Mouse (Mus musculus) c-Kit-positive CD71-positive TER-119-negative erythroid progenitor cells, embryonic 14.5 days (primary cell): ENCODE data around the gene Tmem203.

Experiments used
- DNase-seq: peaks from one replicate; pipeline ENCODE4 v3.0.0-alpha.2; 2013; ENCODE audit warnings: low read depth

Tmem203 gene

DNA sequence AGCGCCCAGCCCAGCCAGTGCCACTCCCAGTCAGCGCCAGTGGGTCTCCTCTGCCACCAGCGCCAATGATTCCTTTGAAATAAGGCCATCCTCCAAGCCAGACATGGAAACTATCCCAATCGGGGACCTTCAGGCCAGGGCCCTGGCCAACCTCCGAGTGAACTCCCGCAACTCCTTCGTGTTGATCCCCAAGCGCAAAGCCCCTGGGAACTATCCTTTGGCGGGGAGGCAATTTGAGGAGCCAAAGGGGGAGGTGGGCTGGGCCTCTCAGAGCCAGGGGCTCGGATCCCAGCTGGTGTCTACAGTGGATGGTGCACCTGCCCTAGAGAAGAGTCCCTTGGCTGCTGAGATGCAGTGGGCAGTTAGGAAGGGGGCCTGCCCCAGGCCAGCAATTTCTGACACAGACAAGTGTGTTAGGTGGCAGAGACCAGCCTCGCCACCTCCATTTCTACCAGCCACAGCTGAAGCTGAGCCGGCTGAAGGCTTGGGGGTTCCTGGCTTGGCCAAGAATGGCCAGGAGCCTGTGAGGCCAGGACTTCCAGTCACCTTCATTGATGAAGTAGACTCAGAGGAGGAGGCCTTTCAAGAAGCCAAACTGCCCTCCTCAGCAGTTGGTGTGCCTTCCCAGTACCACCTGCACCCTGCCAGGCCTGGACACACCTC is 8.5 kb downstream of the Tmem203 start:
- DNase-seq: no peak

GRCm38 (mm10) chr2:25264286-25264660 is 9.0 kb downstream of the Tmem203 start:
- no peak for DNase-seq

DNA sequence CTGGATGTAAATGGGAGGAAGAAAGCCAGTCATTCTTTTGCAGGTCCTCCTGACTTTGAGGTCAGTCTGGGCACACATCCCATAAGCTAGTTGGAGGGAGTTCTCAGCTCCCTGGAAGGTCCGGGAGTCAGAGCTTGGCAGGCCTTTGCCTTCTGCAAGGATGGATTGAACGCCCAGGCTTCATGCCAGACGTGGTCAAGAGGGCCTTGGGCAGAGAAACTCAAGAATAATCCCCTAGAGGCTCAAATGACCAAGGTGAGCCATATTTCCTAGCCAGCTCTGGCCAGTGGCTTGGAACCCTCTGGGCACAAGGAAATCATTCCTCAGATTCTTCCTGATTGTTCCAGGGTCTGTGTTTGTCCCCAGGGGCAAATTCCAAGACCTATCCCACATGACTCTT is 9.6 kb downstream of the Tmem203 start:
- DNase-seq: no peak

GRCm38 (mm10) chr2:25265897-25266656 is 10.8 kb downstream of the Tmem203 start:
- no peak for DNase-seq

- no peak for DNase-seq
These were observed 11.5 kb downstream of the Tmem203 start for GRCm38 (mm10) chr2:25266720-25267119.

DNA sequence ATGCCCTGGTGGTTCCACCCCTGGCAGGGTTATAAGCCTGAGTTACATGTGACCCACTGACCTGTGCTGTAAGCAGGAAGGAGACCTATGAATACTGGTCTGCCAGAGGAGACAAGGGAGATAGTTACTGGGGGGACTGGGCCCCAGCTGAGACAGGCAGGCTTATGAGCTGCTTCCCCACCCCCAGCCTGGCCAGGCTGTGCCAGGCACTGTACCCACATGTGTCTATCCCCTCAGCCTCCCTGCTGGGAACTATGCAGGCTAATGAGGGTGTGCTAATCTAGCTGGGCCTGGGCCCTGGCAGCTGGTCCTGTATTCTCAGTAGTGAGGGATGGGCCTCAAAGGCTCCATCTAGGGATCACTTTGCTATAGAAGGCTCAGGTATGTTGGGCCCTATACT is 12.0 kb downstream of the Tmem203 start:
- no peak for DNase-seq

DNA sequence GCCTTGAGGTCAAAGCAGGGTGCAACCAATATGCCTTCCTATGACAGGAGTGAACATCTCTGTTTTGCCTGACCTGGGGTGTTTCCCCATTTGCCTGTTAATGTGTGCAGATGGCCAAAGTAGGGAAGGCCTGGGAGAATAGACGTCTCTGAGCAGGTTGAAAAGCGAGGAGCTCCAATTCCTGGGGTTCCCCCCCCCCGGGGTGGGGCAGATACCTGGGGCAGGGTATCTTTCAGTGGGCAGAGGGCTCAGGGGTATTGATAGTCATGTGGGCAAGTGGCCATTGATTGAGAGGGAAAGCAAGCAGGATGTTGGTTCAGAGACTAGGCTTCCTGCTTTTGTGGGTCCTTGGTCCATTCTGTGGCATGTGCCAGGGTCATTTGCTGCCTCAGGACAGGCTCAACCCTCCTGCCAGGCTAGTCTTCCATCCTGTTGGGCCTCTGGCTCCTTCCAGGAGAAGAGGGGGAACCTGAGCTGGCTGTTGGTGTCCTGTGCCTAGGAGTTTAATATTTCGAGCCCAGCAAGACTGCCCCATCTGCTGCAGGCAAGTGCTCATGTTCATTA is 12.6 kb downstream of the Tmem203 start:
- DNase-seq: no peak

DNA sequence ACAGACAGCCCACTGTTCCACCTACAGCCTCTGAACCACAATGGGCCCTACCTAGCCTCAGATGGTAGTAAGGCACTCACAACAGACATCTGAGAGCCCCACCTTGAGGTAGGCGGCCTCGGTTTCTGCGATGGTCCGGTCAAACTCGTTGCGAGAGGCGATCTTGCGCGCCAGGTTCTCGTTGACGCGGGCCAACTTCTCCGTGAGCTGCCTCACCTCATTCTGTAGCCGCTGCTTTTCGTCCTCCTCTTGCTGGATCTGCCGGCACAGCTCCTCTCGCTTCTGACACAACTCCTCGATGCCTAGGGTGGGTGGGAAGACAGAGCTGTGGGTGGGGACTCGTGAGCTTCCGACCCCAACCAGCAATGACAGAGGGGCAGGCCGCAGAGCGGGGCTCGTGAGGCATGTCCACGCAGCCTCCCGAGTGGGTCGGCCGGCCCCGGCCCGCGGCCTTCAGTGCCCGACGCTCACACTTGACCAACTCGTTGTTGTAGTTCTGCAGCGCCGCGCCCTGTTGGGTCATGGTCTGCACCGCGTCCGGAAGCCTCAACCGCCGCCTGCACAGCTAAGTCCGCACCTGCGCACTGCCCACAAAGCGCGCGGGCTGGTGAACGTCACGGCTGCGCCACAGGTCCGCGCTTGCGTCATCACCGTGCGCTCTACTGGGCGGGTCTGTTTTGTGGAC is 16.7 kb downstream of the Tmem203 start, which contains the start of the genes Ssna1 and Anapc2:
Ssna1 (minus strand) TSS at position 612 of the 685 bp plus-strand sequence.
Anapc2 (plus strand) TSS at position 652 of the 685 bp plus-strand sequence.
- peak; percentile 96 for DNase-seq

DNA sequence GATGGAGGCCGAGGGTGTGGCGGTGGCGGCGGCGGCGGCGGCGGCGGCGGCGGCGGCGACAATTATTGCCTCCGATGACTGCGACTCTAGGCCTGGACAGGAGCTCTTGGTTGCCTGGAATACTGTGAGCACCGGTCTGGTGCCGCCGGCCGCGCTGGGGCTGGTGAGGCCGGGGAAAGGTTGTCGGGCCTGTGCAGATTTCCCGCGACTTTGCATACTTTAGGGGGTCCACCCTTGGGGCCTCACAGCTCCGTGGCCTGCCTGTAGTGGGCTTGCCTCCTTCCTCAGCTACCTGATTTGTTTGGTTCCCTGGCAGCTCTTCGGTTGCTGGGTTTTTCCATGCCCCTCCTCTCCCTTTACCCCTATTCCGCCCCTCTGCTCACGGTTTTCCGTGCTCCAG is 17.3 kb downstream of the Tmem203 start:
- DNase-seq: no peak

GRCm38 (mm10) chr2:25273010-25273409 is 17.8 kb downstream of the Tmem203 start:
- DNase-seq: no peak

DNA sequence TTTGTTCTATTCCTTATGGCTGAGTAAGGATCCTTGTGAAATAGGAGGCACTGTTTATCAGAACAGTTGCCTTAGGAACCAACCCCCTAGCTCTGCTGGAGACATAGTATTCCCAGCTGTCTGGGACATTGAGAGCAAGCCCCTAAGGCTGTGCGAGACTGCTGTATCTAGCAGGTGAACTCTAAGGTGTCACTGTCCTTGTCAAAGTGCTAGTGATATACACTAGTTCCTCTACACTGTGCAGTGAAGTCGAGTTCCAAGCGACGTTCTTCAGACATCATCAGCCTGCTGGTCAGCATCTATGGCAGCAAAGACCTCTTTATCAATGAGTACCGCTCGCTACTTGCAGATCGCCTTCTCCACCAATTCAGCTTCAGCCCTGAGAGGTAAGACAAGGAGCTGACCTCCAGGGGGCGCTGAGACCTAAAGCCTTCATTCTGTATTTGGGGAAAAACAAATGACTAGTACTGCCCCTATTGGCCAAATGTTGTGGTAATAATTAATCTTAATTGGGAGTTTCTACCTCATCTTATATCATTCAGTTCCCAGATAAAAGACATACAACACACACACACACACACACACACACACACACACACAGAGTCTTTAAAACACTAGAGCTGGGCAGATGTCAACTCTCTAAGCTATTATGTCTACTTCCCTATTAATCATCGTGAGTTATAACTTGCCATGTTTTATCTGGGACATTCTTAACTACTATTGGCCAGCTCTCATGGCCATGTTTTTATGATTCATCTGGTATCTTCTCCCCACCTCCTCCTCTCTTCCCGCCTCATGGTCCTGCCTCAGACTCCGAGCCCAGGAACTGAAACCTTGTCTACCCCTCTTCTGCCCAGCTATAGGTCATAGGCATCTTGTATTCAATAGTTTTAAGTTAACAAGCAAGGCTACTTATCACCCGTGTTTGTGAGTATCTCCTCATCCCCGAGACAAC is 24.0 kb downstream of the Tmem203 start:
- peak; percentile 94 for DNase-seq

DNA sequence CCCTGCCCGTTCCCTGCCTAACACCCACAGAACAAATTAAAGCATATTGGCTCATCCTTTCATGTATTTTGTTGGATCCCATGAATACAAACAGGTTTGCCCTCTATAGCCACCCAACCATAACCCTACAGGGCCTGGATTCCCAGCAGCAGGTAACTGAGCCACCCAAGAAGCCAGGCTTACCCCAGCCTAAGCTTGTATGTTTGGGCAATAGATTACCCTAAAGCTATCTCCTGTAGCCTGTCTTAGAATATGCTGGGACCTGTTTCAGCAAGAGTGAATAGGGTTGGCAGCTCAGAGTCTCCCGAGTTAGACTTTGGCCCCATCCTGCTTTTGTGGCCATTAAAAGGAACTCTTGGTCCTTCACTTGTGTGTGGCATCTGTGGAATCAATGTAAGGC is 30.3 kb downstream of the Tmem203 start:
- DNase-seq: no peak

DNA sequence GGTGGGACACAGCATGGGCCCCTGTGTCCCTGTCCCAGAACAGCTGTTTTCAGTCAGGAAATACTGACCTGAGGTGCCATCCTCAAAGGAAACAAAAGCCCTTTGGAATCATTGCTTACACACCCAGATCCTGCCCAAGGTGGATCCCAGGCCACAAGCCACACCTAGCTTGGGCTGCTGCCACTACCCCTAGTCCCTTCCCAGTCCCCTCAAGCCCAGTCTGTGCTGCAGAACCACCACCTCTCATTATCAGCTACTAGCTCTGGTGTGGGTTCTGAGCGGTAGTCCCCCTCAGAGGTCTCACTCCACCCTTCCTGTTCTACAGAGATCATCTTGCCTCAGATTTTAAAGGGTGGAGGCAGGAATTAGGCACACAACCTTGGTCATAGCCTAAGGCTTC is 31.1 kb downstream of the Tmem203 start:
- DNase-seq: no peak

DNA sequence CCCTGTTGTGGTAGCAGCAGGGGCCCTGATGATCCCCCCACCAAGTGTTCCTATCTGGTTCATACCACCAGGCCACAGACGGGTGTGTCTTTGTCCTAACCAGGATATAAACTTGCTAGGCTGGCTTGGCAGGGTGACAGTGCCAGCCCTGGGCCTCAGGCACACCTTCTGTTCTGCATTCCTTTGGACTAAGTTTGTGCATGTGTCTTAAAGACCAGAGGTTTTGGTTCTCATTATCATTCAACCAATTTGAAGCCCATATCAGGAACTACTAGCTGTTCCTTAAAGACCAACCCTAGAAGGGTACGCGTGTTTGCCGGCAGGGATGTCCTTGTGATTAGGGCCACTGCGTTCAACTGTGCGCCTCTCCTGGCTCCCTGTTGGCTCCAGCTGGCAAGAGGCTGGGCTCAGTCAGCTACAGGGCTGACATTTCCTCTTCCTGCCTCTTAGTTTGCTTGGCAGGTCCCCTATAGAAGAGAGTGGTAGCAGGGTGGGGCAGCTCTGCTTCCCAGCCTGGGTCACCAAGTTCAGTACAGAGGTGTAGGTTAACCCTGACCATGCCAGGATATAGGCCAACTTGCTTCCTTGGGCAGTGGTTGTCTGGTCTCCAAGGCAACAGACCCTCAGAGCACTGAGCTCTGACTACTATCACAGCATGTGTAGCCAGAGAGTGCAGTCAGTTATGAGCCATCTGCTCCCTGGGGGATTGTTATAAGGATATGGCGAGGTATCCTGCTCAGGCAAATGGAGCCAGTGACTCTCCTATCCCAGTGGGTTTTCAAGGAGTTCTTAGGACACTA is 31.8 kb downstream of the Tmem203 start:
- DNase-seq: no peak

DNA sequence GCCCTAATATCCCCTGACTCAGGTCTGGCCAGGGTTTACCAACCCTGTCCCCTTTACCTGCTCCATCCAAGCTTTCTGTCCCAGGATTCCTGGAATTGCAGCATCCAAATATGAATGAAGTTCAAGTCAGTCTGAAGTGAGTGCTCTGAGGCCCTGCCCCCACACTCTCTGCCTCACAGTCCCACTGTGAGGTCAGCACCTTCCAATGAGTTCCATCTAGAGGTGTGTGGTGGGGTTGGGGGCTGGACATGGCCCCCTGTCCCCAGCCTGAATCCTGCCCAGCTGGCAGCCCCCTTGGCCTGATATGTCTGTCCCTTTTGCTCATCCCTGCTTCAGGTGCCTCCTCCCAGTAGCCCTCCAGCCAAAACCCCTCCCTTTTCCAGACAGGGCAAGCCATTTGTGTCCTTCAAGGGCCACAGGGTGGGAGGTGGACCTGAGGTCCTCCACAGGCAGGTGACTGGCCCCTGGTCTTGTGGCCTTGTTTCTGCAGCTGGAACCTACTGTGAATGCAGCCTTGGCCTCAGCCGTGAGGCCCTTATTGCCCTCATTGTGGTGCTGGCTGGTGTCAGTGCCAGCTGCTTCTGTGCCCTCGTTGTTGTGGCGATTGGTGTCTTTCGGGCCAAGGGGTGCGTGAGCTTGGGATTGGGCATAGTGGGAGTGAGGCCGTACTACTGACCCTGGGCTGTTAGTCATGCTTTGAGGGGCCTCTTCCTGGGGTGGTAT is 32.8 kb downstream of the Tmem203 start, which contains the start of gene Tmem210:
Tmem210 (plus strand) TSS at position 219 of the 723 bp plus-strand sequence.
- no peak for DNase-seq

GRCm38 (mm10) chr2:25288734-25289345 is 33.6 kb downstream of the Tmem203 start:
- DNase-seq: no peak

DNA sequence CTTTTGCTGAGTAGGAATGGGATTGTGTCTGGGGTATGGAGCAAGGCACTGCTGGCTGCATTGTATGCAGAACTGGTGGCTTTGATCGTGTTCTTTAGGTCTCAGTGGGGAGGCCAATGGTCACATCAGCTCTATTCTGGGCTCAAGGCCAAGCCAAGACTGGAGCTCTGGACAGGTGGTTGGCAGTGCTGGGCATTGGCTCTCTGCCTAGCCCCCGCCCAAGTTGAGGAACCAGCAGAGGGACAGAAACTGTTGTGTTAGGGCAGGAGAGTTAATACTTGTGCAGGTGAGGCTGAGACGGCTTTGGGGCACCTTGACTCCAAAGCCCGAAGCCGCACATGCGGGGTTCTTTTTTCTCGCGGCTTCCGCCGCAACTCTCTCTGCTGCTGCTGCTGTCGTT is 34.4 kb downstream of the Tmem203 start, which contains the start of gene Lrrc26:
Lrrc26 (plus strand) TSS at position 265 of the 400 bp plus-strand sequence.
- no peak for DNase-seq

DNA sequence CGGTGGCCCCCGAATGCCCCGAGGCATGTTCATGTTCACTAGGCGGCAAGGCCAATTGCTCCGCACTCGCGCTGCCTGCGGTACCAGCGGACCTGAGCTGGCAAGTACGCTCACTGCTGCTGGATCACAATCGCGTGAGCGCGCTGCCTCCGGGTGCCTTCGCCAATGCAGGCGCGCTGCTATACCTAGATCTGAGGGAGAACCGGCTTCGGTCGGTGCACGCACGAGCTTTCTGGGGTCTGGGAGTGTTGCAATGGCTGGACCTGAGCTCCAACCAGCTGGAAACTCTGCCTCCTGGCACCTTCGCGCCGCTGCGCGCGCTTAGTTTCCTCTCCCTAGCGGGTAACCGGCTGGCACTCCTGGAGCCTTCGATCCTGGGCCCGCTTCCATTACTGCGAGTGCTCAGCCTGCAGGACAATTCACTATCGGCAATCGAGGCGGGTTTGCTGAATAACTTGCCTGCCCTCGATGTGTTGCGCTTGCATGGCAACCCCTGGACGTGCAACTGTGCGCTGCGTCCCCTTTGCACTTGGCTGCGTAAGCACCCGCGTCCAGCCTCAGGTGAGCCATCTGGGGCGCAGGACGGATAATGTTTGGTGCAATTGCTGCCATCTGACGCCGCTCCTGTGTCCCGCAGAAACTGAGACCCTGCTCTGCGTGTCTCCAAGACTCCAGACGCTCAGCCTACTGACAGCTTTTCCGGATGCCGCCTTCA is 35.0 kb downstream of the Tmem203 start:
- DNase-seq: no peak

DNA sequence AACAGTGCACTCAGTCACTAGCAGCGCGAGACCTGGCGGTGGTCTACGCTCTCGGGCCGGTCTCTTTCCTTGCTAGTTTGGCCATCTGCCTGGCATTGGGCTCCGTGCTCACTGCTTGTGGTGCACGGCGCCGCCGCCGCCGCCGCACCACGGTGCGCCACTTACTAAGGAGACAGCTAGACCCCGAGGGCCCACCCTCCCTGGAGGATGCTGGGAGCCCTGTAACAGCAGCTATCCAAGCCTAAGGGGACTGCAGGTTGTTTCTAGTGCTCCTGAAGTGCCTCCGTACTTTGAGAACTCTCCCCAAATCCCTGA is 35.5 kb downstream of the Tmem203 start:
- DNase-seq: no peak
